Mouse (Mus musculus): ENCODE measurements around the gene Mtg1. TPM values are rescaled to one million over a fixed set of nuclear protein-coding genes. Genes with fewer than 3 reads are reported as not detected.

Gene Mtg1
- polyA plus RNA-seq (2012; rRNA removed), result 24.4 and 25.1 TPM in 2 replicates

GRCm38 (mm10) chr7:140137135-140138020 lies at the start of gene Mtg1:
Gene Mtg1, plus strand, starts transcription at chr7:140137564.

GRCm38 (mm10) chr7:140092924-140093528 lies 44.3 kb upstream of the Mtg1 start, which contains the start of gene Prap1:
Gene Prap1, plus strand, starts transcription at chr7:140093395.

GRCm38 (mm10) chr7:140101993-140102860 lies 35.1 kb upstream of the Mtg1 start, which contains the start of gene Fuom:
Gene Fuom, minus strand, starts transcription at chr7:140102441.

GRCm38 (mm10) chr7:140115583-140116328 lies 21.6 kb upstream of the Mtg1 start, which contains the start of gene Paox:
Gene Paox, plus strand, starts transcription at chr7:140115799.

GRCm38 (mm10) chr7:140116329-140117054 lies 20.9 kb upstream of the Mtg1 start, which contains the start of gene Echs1:
Gene Echs1, minus strand, starts transcription at chr7:140116476.

GRCm38 (mm10) chr7:140154218-140154927 lies 17.0 kb downstream of the Mtg1 start, which contains the start of gene Sprn:
Gene Sprn, minus strand, starts transcription at chr7:140154877.

GRCm38 (mm10) chr7:140164664-140165063 lies 27.3 kb downstream of the Mtg1 start, which contains the start of gene Olfr522:
Gene Olfr522, minus strand, starts transcription at chr7:140164764.

GRCm38 (mm10) chr7:140172936-140173335 lies 35.6 kb downstream of the Mtg1 start, which contains the start of gene Olfr523:
Gene Olfr523, plus strand, starts transcription at chr7:140173217.

Other genes with a start within 250 kb of the Mtg1 start
- 4.9 and 5.7 TPM in 2 replicates for gene Kndc1, start 242.9 kb upstream of the Mtg1 start, polyA plus RNA-seq (2012; rRNA removed)
- gene Utf1, start 193.8 kb upstream of the Mtg1 start, polyA plus RNA-seq (2012; rRNA removed), result 1.3 and 1.9 TPM in 2 replicates
- gene 6430531B16Rik, start 158.8 kb upstream of the Mtg1 start, polyA plus RNA-seq (2012; rRNA removed), result 5.4 and 5.9 TPM in 2 replicates
- 64.5 and 90.2 TPM in 2 replicates for gene Adam8, start 145.0 kb upstream of the Mtg1 start, polyA plus RNA-seq (2012; rRNA removed)
- gene Zfp511, start 101.2 kb upstream of the Mtg1 start, polyA plus RNA-seq (2012; rRNA removed), result 66.3 and 117 TPM in 2 replicates
- gene Tubgcp2, start 100.9 kb upstream of the Mtg1 start, polyA plus RNA-seq (2012; rRNA removed), result 36.3 and 43.5 TPM in 2 replicates
- 1.1 and 1.6 TPM in 2 replicates for gene Msx3, start 88.5 kb upstream of the Mtg1 start, polyA plus RNA-seq (2012; rRNA removed)
- gene Caly, start 55.0 kb upstream of the Mtg1 start, polyA plus RNA-seq (2012; rRNA removed), result 41.3 and 47.0 TPM in 2 replicates
- gene Prap1, start 44.2 kb upstream of the Mtg1 start, polyA plus RNA-seq (2012; rRNA removed), result 26.7 and 333 TPM in 2 replicates
- 71.6 and 73.8 TPM in 2 replicates for gene Fuom, start 35.1 kb upstream of the Mtg1 start, polyA plus RNA-seq (2012; rRNA removed)
- gene Paox, start 21.8 kb upstream of the Mtg1 start, polyA plus RNA-seq (2012; rRNA removed), result 14.5 and 23.8 TPM in 2 replicates
- gene Echs1, start 21.1 kb upstream of the Mtg1 start, polyA plus RNA-seq (2012; rRNA removed), result 113 and 126 TPM in 2 replicates
- gene Sprn, start 17.3 kb downstream of the Mtg1 start, polyA plus RNA-seq (2012; rRNA removed), result 2.7 and 2.9 TPM in 2 replicates
- not detected in 2 replicates for gene Olfr522, start 27.2 kb downstream of the Mtg1 start, polyA plus RNA-seq (2012; rRNA removed)
- gene Olfr523, start 35.7 kb downstream of the Mtg1 start, polyA plus RNA-seq (2012; rRNA removed), result not detected in 2 replicates
- not detected in 2 replicates for gene Olfr524, start 68.4 kb downstream of the Mtg1 start, polyA plus RNA-seq (2012; rRNA removed)
- gene Cd163l1, start 80.7 kb downstream of the Mtg1 start, polyA plus RNA-seq (2012; rRNA removed), result 0.94 and 1.0 TPM in 2 replicates
- 0.06 TPM in 1 of 2 replicates, not detected in the other for gene 5830411N06Rik, start 109.7 kb downstream of the Mtg1 start, polyA plus RNA-seq (2012; rRNA removed)
- not detected in 2 replicates for gene Olfr525, start 183.3 kb downstream of the Mtg1 start, polyA plus RNA-seq (2012; rRNA removed)
- not detected in 2 replicates for gene Olfr527, start 196.5 kb downstream of the Mtg1 start, polyA plus RNA-seq (2012; rRNA removed)
- 0.17 TPM in 1 of 2 replicates, not detected in the other for gene Olfr60, start 224.1 kb downstream of the Mtg1 start, polyA plus RNA-seq (2012; rRNA removed)
- not detected in 2 replicates for gene Olfr530, start 238.8 kb downstream of the Mtg1 start, polyA plus RNA-seq (2012; rRNA removed)